Mouse (Mus musculus) CH12.LX (cell line): ENCODE results near the gene 9130213A22Rik. TPM values are rescaled to one million over a fixed set of nuclear protein-coding genes. Genes with fewer than 3 reads are reported as not detected.

Experiments used
- DNase-seq: peaks from one replicate; pipeline ENCODE4 v3.0.0-alpha.2; 2013; ENCODE audit errors: extremely low read depth
- H3K27ac ChIP-seq: 2 replicates; pipeline ENCODE4 v1.5.1; 2012; ENCODE audit warnings: low read depth, mild to moderate bottlenecking, control low read depth, moderate library complexity; ENCODE audit not compliant: insufficient read depth
- H3K27me3 ChIP-seq: replicated peaks from 2 replicates; pipeline ENCODE3; 2012; ENCODE audit warnings: inconsistent platforms
- H3K36me3 ChIP-seq, 2 experiments: replicated peaks in 1 of 2; 2 replicates each; pipeline versions ENCODE3 to v1.6.1; 2012; ENCODE audit warnings: inconsistent platforms in 1 of 2, low read length in 1 of 2, mild to moderate bottlenecking in 1 of 2, mixed read lengths in 1 of 2, moderate library complexity in 1 of 2; ENCODE audit not compliant: control insufficient read depth in 1 of 2, insufficient read depth in 1 of 2
- H3K4me1 ChIP-seq, 2 experiments: 2 replicates each; pipeline ENCODE4 v1.6.1; 2012; ENCODE audit warnings: inconsistent platforms in 1 of 2, moderate library complexity in 1 of 2; ENCODE audit not compliant: insufficient read depth in 2 of 2, control insufficient read depth in 1 of 2
- H3K4me2 ChIP-seq: 2 replicates; pipeline ENCODE4 v1.6.1; 2012; ENCODE audit warnings: low read depth, mild to moderate bottlenecking, control low read depth; ENCODE audit not compliant: poor library complexity, insufficient read depth, severe bottlenecking
- H3K4me3 ChIP-seq, 3 experiments: fragments of 150-350 bp in 1 of 3; sonication (generic) in 1 of 3; replicated peaks in 1 of 3; 2 replicates each; pipeline versions ENCODE3 to v1.5.1; 2011 to 2012; ENCODE audit warnings: low read depth in 2 of 3, low read length in 2 of 3, mild to moderate bottlenecking in 2 of 3, moderate library complexity in 2 of 3, control low read depth in 1 of 3, improper control_type of control experiment in 1 of 3, inconsistent platforms in 1 of 3, mixed read lengths in 1 of 3; ENCODE audit not compliant: poor library complexity in 1 of 3
- H3K79me2 ChIP-seq: replicated peaks from 2 replicates; pipeline ENCODE4 v1.6.1; 2012; ENCODE audit warnings: mild to moderate bottlenecking, moderate library complexity; ENCODE audit not compliant: control insufficient read depth, poor library complexity, insufficient read depth, severe bottlenecking; ENCODE audit errors: extremely low read depth
- H3K9ac ChIP-seq: 2 replicates; pipeline ENCODE4 v1.6.1; 2012; ENCODE audit warnings: low read depth, mild to moderate bottlenecking, control low read depth, moderate library complexity; ENCODE audit not compliant: insufficient read depth
- H3K9me3 ChIP-seq: replicated peaks from 2 replicates; pipeline ENCODE3; 2012; ENCODE audit warnings: low read length, inconsistent platforms, mixed read lengths
- CHD1 ChIP-seq: IDR thresholded peaks from 2 replicates; pipeline ENCODE4 v1.6.1; 2012; ENCODE audit warnings: low read depth, low read length, improper control_type of control experiment, inconsistent platforms
- CTCF ChIP-seq, 2 experiments: IDR thresholded peaks in 1 of 2; conservative IDR thresholded peaks in 1 of 2; 2 replicates each; pipeline ENCODE4 v1.5.1; 2011 to 2012; ENCODE audit warnings: low read depth in 2 of 2, low read length in 2 of 2, improper control_type of control experiment in 1 of 2, inconsistent platforms in 1 of 2, mild to moderate bottlenecking in 1 of 2, moderate library complexity in 1 of 2
- E2F4 ChIP-seq: IDR thresholded peaks from 2 replicates; pipeline ENCODE4 v1.6.1; 2011; ENCODE audit warnings: low read depth, low read length, improper control_type of control experiment; ENCODE audit not compliant: insufficient replicate concordance
- ELF1 ChIP-seq: IDR thresholded peaks from 2 replicates; pipeline ENCODE4 v1.6.1; 2014; ENCODE audit warnings: low read depth, mild to moderate bottlenecking, inconsistent platforms, low read length, improper control_type of control experiment
- EP300 ChIP-seq: IDR thresholded peaks from 2 replicates; pipeline ENCODE4 v1.6.1; 2011; ENCODE audit warnings: low read length, improper control_type of control experiment
- GABPA ChIP-seq: IDR thresholded peaks from 2 replicates; pipeline ENCODE4 v1.6.1; 2012; ENCODE audit warnings: low read depth, low read length, improper control_type of control experiment, inconsistent platforms; ENCODE audit not compliant: insufficient replicate concordance
- HCFC1 ChIP-seq: IDR thresholded peaks from 2 replicates; pipeline ENCODE4 v1.6.1; 2012; ENCODE audit warnings: low read depth, mild to moderate bottlenecking, inconsistent platforms, low read length, improper control_type of control experiment
- IRF4 ChIP-seq: IDR thresholded peaks from 2 replicates; pipeline ENCODE4 v1.6.1; 2014; ENCODE audit warnings: low read depth, mild to moderate bottlenecking, inconsistent platforms, low read length, improper control_type of control experiment
- JUN ChIP-seq: IDR thresholded peaks from 2 replicates; pipeline ENCODE4 v1.6.1; 2011; ENCODE audit warnings: low read depth, mild to moderate bottlenecking, low read length, improper control_type of control experiment, moderate library complexity; ENCODE audit not compliant: insufficient read depth
- MAFK ChIP-seq: IDR thresholded peaks from 2 replicates; pipeline ENCODE4 v1.6.1; 2011; ENCODE audit warnings: low read length, improper control_type of control experiment; ENCODE audit not compliant: insufficient replicate concordance
- MAX ChIP-seq: IDR thresholded peaks from 2 replicates; pipeline ENCODE4 v1.6.1; 2011; ENCODE audit warnings: low read length, improper control_type of control experiment
- MAZ ChIP-seq: IDR thresholded peaks from 2 replicates; pipeline ENCODE4 v1.6.1; 2012; ENCODE audit warnings: low read depth, mild to moderate bottlenecking, inconsistent platforms, low read length, improper control_type of control experiment, moderate library complexity
- MEF2A ChIP-seq: IDR thresholded peaks from 2 replicates; pipeline ENCODE4 v1.6.1; 2014; ENCODE audit warnings: low read depth, mild to moderate bottlenecking, inconsistent platforms, low read length, improper control_type of control experiment, borderline replicate concordance
- MXI1 ChIP-seq: IDR thresholded peaks from 2 replicates; pipeline ENCODE4 v1.6.1; 2011; ENCODE audit warnings: mild to moderate bottlenecking, low read depth, low read length, improper control_type of control experiment
- NELFE ChIP-seq: IDR thresholded peaks from 2 replicates; pipeline ENCODE4 v1.6.1; 2011; ENCODE audit warnings: low read depth, low read length, improper control_type of control experiment
- RAD21 ChIP-seq: IDR thresholded peaks from 2 replicates; pipeline ENCODE4 v1.6.1; 2011; ENCODE audit warnings: low read depth, mild to moderate bottlenecking, low read length, improper control_type of control experiment, moderate library complexity
- SMC3 ChIP-seq: IDR thresholded peaks from 2 replicates; pipeline ENCODE4 v1.6.1; 2011; ENCODE audit warnings: low read depth, low read length, improper control_type of control experiment
- TBP ChIP-seq: conservative IDR thresholded peaks from 2 replicates; pipeline ENCODE4 v1.6.1; 2011; ENCODE audit warnings: low read depth, low read length, improper control_type of control experiment
- USF1 ChIP-seq: IDR thresholded peaks from 2 replicates; pipeline ENCODE4 v1.6.1; 2014; ENCODE audit warnings: low read depth, mild to moderate bottlenecking, inconsistent platforms, low read length, improper control_type of control experiment
- ZC3H11A ChIP-seq: IDR thresholded peaks from 2 replicates; pipeline ENCODE4 v1.6.1; 2012; ENCODE audit warnings: low read depth, mild to moderate bottlenecking, inconsistent platforms, low read length, improper control_type of control experiment
- ZMIZ1 ChIP-seq: IDR thresholded peaks from 2 replicates; pipeline ENCODE4 v1.6.1; 2012; ENCODE audit warnings: low read depth, mild to moderate bottlenecking, inconsistent platforms, low read length, improper control_type of control experiment
- ZNF384 ChIP-seq: IDR thresholded peaks from 2 replicates; pipeline ENCODE4 v1.6.1; 2012; ENCODE audit warnings: low read depth, low read length, improper control_type of control experiment, inconsistent platforms
- dilution Hi-C: fragments of 300-500 bp; cut with MboI; formaldehyde crosslinking; loops from 2 replicates; pipeline ENCODE4 v1.14.3; 2020; ENCODE audit warnings: low sequenced_read_pairs; ENCODE audit not compliant: extremely low pct_unique_long_range_greater_than_20kb, extremely low pct_ligation_motif_present
- in situ Hi-C: fragments of 300-500 bp; cut with MboI; formaldehyde crosslinking; loops from 3 replicates; pipeline ENCODE4 v1.14.3; 2019; ENCODE audit warnings: low sequenced_read_pairs, low pct_ligation_motif_present, low pct_unique_long_range_greater_than_20kb, mixed read lengths
- polyA plus RNA-seq: library from polyadenylated mRNA; unstranded; fragments of >175 nt; gene quantifications from 2 replicates; pipeline ENCODE4 v1.2.1, GENCODE M21; 2012; ENCODE audit warnings: low read depth; ENCODE audit not compliant: insufficient read length
- total RNA-seq, 2 experiments: library from RNA; depleted of rRNA; stranded (reverse); fragments of 300-350 nt in 1 of 2; fragments of >200 nt in 1 of 2; gene quantifications; 2 replicates each; pipeline ENCODE4 v1.2.3; 2012 to 2014

The 9130213A22Rik gene
- total and polyA plus RNA-seq, 3 experiments = not detected

GRCm38 (mm10) chr11:69148451-69148960 lies 26.1 kb upstream of the 9130213A22Rik start:
- H3K27ac ChIP-seq = no peak overlapping the region
- DNase-seq = no peak
- 0 out of 4 replicates have a peak, but pooled peaks cover 0 to 5% of the 10 kb centered on the region in 2 experiments for H3K4me1 ChIP-seq
- H3K79me2 ChIP-seq = no peaks in the 10 kb centered on the region
- TF ChIP-seq TBP (no peak), USF1 (no peak), MAZ (no peak), MAX (no peak), MEF2A (no peak), CTCF (conservative IDR thresholded peaks at IDR 0.05 in 1 of 2, IDR thresholded peaks at IDR 0.05 in 1 of 2; ENCODE audit: low read depth in 2 of 2, low read length in 2 of 2) (no peak), E2F4 (no peak), ZMIZ1 (no peak), ZNF384 (no peak)
- in situ Hi-C loops (no loop called here), dilution Hi-C loops (no loop called here)
- peaks cover 84% of the 10 kb centered on the region for H3K27me3 ChIP-seq
- H3K9me3 ChIP-seq = no peaks in the 10 kb centered on the region
- H3K36me3 ChIP-seq = no peaks in the 10 kb centered on the region
- no peak overlapping the region for H3K4me3 ChIP-seq
- H3K4me2 ChIP-seq = no peak overlapping the region
- H3K9ac ChIP-seq = no peak overlapping the region

- no peak overlapping the region for H3K9ac ChIP-seq
- dilution Hi-C loops (no loop called here), in situ Hi-C loops (no loop called here)
- no peak overlapping the region for H3K4me3 ChIP-seq
- TF ChIP-seq IRF4 = no peak
- TF ChIP-seq NELFE = no peak
- TF ChIP-seq RAD21 = no peak
- TF ChIP-seq GABPA = no peak
- TF ChIP-seq JUN = no peak
- TF ChIP-seq TBP = no peak
- TF ChIP-seq HCFC1 = no peak
- no peak for TF ChIP-seq MAFK
- TF ChIP-seq EP300 = no peak
- TF ChIP-seq ZMIZ1 = no peak
- TF ChIP-seq MXI1 = no peak
- TF ChIP-seq E2F4 = no peak
- TF ChIP-seq SMC3 = no peak
- TF ChIP-seq CHD1 = no peak
- no peak for TF ChIP-seq ZC3H11A
- TF ChIP-seq ELF1 = no peak
- no peak overlapping the region for H3K27ac ChIP-seq
- no peaks in the 10 kb centered on the region for H3K79me2 ChIP-seq
- no peak overlapping the region for H3K4me2 ChIP-seq
- DNase-seq = no peak
- H3K27me3 ChIP-seq = peaks cover 87% of the 10 kb centered on the region
- H3K9me3 ChIP-seq = no peaks in the 10 kb centered on the region
- H3K4me1 ChIP-seq = 0 out of 4 replicates have a peak, but pooled peaks cover 0 to 5% of the 10 kb centered on the region in 2 experiments
- H3K36me3 ChIP-seq = no peaks in the 10 kb centered on the region
These were observed 25.2 kb upstream of the 9130213A22Rik start for GRCm38 (mm10) chr11:69147546-69147945.
